Mouse (Mus musculus) gastrocnemius, postnatal 4 days (tissue): Measurements from ENCODE around the gene Zfp423. TPM values are rescaled to one million over a fixed set of nuclear protein-coding genes. Genes with fewer than 3 reads are reported as not detected.

ENCODE experiments used
- DNase-seq, 2 experiments: peaks; one replicate each; pipeline ENCODE4 v3.0.0; 2021 to 2022; ENCODE audit warnings: low spot score in 2 of 2, mixed read lengths in 2 of 2
- long read RNA-seq, 2 experiments: library from polyadenylated mRNA; stranded (forward); transcript quantifications; one replicate each; pipeline ENCODE4 v2.0.0; 2021
- total RNA-seq, 2 experiments: library from RNA; stranded (reverse); gene quantifications; 2 replicates each; pipeline ENCODE4 v1.2.3; 2021

Zfp423 gene
- 10 to 100 TPM; 31.4 to 36.4 TPM for total RNA-seq
- long read RNA-seq, experiment 1, full-length matches to known transcripts = 3 of 49 reads
- long read RNA-seq, experiment 1, partial matches to known transcripts = 42 of 49 reads
- long read RNA-seq, experiment 1, other reads (novel, unspliced or antisense) = 4 of 49 reads
- long read RNA-seq, experiment 2, full-length matches to known transcripts = 1 of 52 reads
- long read RNA-seq, experiment 2, partial matches to known transcripts = 43 of 52 reads
- long read RNA-seq, experiment 2, other reads (novel, unspliced or antisense) = 8 of 52 reads

GRCm38 (mm10) chr8:87959320-87959920 lies at the start of gene Zfp423:
Gene Zfp423 (minus strand): TSS chr8:87959595.
- DNase-seq = peak in 1 of 2 experiments; percentile 50

GRCm38 (mm10) chr8:88006811-88007210 lies 47.4 kb upstream of the Zfp423 start:
- DNase-seq = no peak

DNA sequence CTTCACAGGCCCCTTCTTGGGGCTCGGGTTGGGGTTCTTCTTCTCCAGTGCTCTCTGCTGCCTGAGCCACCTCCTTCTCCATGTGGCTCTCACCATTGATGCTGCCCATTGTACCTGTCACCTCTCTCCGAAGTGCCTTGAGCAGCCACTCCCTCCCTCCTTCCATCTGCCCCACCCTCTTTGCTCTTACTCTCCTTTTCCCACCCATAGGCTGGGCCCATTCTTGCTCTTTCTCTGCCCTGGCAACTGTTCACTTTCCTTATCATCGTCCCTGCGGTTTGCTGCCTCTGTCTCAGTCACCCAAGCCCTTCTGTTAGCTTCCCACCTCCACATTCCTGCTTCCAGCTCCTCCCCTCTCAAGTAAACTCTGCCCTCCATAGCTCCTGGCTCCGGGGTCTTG lies 25.4 kb upstream of the Zfp423 start:
- no peak for DNase-seq

DNA sequence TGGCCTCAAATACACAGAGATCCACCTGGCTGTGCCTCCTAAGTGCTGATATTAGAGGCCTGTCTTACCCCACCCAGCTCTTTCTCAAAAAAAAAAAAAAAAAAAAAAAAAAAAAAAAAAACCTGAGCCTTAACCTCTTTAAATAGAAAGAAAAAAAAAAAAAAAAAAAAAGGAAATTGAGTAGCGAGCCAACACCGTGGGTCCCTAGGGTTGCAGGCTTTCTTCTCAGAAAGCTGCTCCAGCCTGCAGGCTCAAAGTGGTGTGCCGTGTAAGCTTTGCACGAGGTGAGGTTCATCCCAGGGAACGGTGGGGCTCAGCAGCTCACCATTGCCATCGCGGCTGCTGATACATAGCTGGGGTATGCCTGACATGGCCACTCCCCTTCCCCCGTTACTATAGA lies 24.6 kb upstream of the Zfp423 start:
- no peak for DNase-seq

DNA sequence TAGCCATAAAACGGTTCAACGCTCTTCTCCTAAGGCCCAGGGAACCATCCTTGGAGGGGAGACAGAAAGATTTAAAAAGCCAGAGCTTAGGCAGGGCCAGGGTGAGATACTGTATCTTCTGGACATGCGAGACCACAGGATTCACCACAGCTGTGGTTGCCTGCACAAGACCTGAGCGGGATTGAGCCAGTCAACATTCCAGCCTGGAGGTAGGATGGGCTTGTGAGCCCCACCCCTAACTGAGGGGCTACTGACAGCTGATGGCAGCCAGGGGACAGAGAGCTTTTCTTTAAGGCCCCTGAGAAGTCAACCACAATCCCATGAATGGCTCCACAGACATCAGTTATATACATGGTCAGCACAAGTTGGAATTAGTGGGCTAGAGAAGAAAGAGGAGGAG lies 23.5 kb upstream of the Zfp423 start:
- DNase-seq = no peak

DNA sequence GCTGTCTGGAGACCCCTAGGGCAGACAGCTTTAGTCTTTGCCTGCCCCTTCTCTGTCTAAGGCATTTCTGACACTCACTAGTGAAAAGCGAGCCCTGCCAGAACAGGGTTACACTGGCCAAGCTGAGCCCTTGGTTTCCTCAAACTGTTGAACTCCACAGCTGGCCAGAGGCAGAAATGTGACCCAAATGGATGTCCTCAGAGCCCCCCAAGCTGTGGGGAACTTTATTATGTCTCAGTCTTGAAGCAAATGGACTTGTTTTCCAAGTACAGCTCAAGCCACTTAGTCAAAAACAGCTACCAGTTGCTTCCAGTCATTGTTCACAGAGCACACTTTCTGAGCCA lies 16.0 kb upstream of the Zfp423 start:
- DNase-seq = no peak

DNA sequence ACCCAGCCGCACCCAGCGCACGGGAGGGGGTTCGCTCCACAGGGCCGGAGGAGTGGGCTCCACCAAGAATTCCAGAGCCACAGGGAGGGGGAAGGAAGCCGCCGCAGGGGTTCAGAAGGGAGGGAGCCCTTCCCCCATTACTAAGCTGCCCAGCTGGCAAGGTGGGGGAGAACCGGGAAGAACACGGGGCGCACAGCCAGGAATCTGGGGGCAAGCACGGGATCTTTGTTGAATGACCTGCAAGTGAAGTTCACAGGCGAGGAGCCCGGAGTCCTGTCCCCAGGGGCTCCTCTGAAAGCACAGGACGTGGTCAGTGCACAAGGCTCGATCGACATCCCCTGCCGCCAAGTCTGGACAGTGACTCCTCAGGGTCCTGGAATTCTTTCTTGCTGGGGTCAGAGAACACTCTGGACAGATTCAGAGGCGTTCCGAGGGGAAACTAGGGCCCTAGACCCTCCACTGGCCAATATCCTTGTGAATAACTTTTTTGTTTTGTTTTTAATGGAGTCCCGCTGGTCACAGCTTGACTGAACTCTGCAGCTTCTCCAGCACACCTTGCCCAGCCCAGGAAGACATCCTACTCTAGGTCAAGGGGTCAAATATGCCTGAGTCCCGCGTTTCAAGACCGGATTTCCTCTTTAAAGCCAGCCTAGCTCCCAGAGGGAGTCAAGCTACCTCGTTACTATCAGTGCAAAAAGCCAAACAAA lies 15.5 kb upstream of the Zfp423 start:
- DNase-seq = peak; percentile 29 to 67

DNA sequence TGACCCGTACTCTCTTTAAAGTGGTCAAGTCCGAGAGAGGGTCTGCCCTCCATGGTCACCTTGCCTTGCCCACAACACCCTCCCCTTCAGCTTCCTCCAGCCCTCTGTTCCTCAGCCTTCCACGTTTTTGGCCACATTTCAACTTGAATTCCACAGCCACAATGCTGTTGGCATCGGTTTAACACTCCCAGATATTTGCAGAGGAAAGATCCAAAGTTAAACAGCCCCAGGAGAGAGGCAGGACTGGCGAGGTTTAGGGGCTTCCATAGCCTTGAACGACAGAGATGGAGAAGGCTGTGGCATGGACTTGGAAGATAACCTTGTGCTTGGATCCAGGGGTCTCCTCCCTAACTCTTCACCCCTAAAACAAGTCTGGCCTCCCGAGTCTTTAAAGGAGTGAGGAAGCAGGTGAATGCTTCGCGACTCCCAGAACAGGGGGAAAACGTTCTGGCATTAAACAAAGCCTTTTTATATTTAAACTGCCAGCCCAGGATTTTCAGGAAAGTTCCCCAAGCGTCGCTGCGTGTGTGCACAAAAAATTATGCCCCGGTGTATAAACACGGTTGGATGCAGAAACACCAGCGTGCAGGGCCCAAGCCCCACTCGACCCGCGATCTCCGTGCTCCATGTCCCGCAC lies 14.8 kb upstream of the Zfp423 start:
- DNase-seq = no peak

- DNase-seq = no peak
Observed at GRCm38 (mm10) chr8:87967866-87968620, 8.6 kb upstream of the Zfp423 start.

- DNase-seq = no peak
Observed at GRCm38 (mm10) chr8:87967057-87967820, 7.8 kb upstream of the Zfp423 start.

DNA sequence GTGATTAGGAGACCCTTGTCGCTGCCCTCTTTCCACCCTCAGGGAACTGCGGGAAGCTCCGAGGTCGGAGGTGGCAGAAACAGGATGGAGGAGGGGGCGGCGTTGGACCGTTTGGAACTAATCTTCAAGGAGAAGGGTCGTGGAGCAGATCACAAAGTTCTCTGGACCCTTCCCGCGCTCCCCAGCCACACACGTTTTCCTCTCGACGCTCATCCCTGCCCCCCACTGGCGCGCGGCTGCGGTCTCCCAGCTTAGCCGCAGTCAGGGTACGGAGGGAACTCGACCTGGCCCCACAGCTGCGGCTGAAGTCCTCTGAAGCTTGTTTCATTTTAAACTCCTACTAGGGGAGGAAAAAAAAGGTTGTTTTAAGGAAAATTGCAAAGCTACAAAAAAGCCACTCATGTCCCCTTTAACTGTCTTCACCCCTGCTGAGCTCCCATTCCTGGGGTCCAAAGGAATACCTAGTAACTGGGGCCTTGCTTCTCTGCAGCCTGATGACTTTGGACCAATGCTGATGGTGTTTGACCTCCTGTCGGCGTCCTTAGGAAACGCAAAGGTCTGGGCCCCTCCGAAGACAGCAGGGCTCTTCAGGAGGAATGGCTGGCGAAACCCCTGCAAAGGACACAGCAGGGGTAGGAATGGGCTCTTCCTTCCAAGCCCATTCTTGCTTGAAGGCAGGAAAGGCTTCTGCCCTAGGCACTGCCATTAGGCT lies 3.3 kb upstream of the Zfp423 start:
- no peak for DNase-seq

DNA sequence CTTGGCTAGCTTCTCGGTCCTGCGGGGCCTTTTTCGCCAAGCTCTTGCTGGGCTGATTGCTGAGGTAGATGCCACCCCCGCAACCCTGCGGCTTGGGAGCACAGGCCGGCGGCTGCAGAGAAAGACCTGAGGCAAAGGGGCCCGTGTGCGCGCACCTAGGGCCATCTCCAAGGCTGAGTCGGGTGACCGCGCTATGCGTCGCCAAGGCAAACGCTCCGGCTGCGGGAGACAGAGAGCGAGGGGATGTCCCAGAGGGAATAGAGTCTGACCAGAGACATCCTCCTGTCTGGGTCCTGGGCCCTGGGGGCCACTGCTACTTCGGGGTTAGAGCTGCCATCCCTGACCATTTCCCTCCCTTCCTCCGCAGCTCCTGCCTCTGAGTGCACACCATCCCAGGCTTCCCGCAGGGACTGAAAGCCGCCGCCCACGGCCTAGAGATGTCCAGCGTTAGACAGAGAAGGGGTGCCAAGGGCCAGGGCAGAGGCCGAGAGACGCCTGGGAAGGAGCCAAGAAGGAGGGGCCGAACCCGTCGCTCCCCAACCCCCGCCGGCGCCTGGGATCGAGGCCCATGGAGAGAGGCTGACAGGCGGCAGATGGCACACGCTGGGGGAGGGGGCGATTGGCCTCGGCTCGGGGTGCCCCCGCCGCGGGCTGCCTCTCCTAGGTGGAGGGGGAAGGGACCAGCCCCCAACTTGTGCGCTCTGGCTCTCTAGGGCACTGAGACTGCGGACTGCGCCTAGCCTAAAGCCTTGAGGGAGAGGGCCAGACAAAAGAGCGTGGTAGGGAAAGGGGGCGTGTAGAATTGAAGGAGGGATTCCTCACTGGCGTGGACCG lies 2.5 kb upstream of the Zfp423 start:
- peak; percentile 44 to 68 for DNase-seq

DNA sequence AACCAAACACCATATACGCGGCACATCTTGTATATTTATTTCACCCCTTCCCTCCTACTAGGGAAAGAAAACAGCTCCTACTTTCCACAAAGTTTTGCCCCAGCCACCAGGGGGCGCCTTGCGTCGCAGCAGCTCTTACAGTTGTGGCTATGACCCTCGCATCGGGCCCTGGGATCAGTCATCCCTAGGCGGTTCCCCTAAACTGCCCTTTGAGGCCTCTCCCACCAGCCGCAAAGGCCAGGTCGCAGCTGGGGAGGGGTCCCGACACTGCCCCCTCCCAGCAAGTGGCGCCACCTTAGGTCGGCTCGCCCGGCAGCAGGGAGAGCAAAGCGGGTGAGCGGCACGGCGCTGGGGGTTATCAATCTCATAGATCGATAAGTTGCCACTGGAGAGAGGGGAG lies 1.7 kb upstream of the Zfp423 start:
- DNase-seq = peak in 1 of 2 experiments; percentile 30

- peak; percentile 75 to 84 for DNase-seq
Observed at GRCm38 (mm10) chr8:87960061-87960749, 810 bp upstream of the Zfp423 start.

DNA sequence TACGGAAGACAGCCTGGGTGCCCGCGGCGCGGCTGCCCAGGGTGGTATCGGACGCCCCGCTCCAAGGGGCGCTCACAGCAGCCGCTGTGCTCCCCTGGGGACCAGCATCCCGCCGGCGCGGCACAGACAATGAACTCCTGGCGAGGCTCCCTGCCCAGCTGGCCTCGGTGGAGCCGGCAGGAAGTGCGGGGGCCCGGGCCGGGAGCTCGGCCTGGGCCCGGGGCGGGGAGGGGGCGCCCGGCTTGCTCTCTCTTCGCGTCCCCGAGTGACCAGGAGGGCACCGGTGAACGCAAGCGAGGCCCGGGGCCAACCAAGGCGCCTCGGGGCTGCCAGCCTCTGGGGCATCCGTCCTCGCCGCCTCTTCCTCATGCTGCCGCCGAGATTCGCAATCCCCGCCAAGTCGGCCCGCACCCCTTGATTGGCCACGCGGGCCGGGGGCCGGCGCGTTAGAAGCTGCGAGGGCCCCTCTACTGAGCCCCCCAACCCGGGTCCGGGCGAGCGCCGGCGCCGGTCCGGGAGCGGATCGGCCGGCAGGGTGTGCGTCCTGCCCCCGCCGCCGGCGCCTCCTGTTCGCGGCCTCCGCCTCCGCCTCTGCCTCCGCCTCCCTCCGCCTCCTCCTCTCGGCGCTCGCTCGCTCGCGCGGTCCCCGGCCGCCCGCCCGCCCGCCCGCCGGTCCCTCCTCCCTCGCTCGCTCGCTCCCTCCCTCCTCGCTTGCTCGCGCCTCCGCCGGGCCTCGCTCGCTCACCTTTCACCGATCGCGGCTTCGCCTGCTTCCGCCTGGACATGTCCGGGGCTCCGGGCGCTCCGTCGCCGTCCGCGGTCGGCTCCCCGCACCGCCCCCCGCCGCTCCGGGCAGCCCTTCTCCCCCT lies 710 bp downstream of the Zfp423 start:
- DNase-seq = peak; percentile 64 to 78

GRCm38 (mm10) chr8:87957871-87958450 lies 1.4 kb downstream of the Zfp423 start:
- peak; percentile 42 to 66 for DNase-seq

DNA sequence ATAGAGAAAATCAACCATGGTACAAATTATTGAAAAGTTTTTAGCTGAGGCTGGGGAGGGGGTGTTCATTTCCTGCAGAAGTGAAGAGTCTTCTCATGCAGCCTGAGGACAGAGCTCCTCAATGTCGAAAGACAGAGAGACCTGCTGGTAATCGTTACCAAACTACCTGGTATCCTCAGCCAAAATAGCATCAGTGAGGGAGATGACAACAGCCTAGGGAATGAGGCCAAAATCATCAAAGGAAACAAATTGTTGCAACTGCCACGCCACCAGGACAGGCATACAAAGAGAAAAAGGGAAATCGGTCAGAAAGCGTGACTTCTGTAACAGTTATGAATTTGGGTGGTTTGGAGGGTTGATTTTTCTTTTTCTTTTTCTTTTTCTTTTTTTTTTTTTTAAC lies 3.4 kb downstream of the Zfp423 start:
- no peak for DNase-seq
